Mouse (Mus musculus) kidney, adult 2 months (tissue): ENCODE measurements around the gene Csnk1g1. TPM values are rescaled to one million over a fixed set of nuclear protein-coding genes. Genes with fewer than 3 reads are reported as not detected.

Experiments
- DNase-seq: peaks from one replicate; pipeline ENCODE4 v3.0.0; 2021
- H3K27ac ChIP-seq: fragments of 200-500 bp; 2 replicates; pipeline ENCODE4 v1.5.1; 2012; ENCODE audit warnings: low read depth, low read length, control low read depth, inconsistent platforms; ENCODE audit not compliant: insufficient read depth
- H3K27me3 ChIP-seq: fragments of 200-500 bp; replicated peaks from 2 replicates; pipeline ENCODE4 v1.6.1; 2012; ENCODE audit warnings: mild to moderate bottlenecking, moderate library complexity, low read length, inconsistent platforms; ENCODE audit not compliant: control insufficient read depth, insufficient read depth
- H3K36me3 ChIP-seq: fragments of 200-500 bp; 2 replicates; pipeline ENCODE4 v1.6.1; 2012; ENCODE audit warnings: mild to moderate bottlenecking, moderate library complexity, low read length, inconsistent platforms; ENCODE audit not compliant: control insufficient read depth, insufficient read depth
- H3K4me1 ChIP-seq: fragments of 200-500 bp; 2 replicates; pipeline ENCODE4 v1.6.1; 2011; ENCODE audit warnings: low read length; ENCODE audit not compliant: control insufficient read depth, insufficient read depth
- H3K4me3 ChIP-seq: fragments of 200-500 bp; 2 replicates; pipeline ENCODE4 v1.5.1; 2011; ENCODE audit warnings: mild to moderate bottlenecking, low read depth, low read length, control low read depth; ENCODE audit not compliant: insufficient read depth
- CTCF ChIP-seq: fragments of 200-500 bp; conservative IDR thresholded peaks from 2 replicates; pipeline ENCODE4 v1.5.1; 2011; ENCODE audit warnings: low read depth, mild to moderate bottlenecking, control low read depth, low read length, moderate library complexity, mixed read lengths; ENCODE audit not compliant: insufficient read depth, insufficient read length
- POLR2A ChIP-seq: fragments of 200-500 bp; IDR thresholded peaks from one replicate; pipeline ENCODE4 v1.6.1; 2011; ENCODE audit warnings: low read depth, low read length, control low read depth
- WGBS: fragments of 180-500 bp; shearing (Covaris S2); methylation state at CpG from one replicate; pipeline ENCODE4 v1.1.7; 2018; 5-methylcytosine and 5-hydroxymethylcytosine counted together
- polyA plus RNA-seq: library from polyadenylated mRNA; depleted of rRNA; stranded (reverse); fragments of >200 nt; gene quantifications from 2 replicates; pipeline ENCODE4 v1.2.3, GENCODE M21; 2012

Gene Csnk1g1
- polyA plus RNA-seq, 1 experiment: 4.3 TPM

GRCm38 (mm10) chr9:66067542-66067941 is 158.8 kb downstream of the Csnk1g1 start:
- DNase-seq: peak; percentile 64
- H3K4me1 ChIP-seq: no peaks in the 10 kb centered on the region
- no peak overlapping the region for H3K4me3 ChIP-seq
- H3K27ac ChIP-seq: no peak overlapping the region
- no peaks in the 10 kb centered on the region for H3K27me3 ChIP-seq
- 37% methylated on average over 5 of the region's 5 CpGs for WGBS
- TF ChIP-seq CTCF (peak; percentile 75), POLR2A (no peak)
- H3K36me3 ChIP-seq: no peaks in the 10 kb centered on the region; the same call in 1 of the 2 replicates

- TF ChIP-seq CTCF (no peak), POLR2A (no peak)
- Histone ChIP-seq H3K27me3 (no peaks in the 10 kb centered on the region), H3K4me3 (no peak overlapping the region), H3K4me1 (no peaks in the 10 kb centered on the region), H3K27ac (no peak overlapping the region), H3K36me3 (no peaks in the 10 kb centered on the region; the same call in 1 of the 2 replicates)
- 82% methylated on average over 4 of the region's 4 CpGs for WGBS
- no peak for DNase-seq
Measured at GRCm38 (mm10) chr9:66068056-66068455, 159.3 kb downstream of the Csnk1g1 start.

- TF ChIP-seq POLR2A (no peak), CTCF (no peak)
- H3K27me3 ChIP-seq: no peaks in the 10 kb centered on the region
- DNase-seq: peak; percentile 8
- no peaks in the 10 kb centered on the region for H3K4me1 ChIP-seq
- H3K27ac ChIP-seq: no peak overlapping the region
- peak overlapping the region; percentile 52 for H3K4me3 ChIP-seq
- WGBS: 2% methylated on average over 30 of the region's 30 CpGs
- H3K36me3 ChIP-seq: no peaks in the 10 kb centered on the region; the same call in 1 of the 2 replicates
Measured at GRCm38 (mm10) chr9:66068971-66069391, 160.3 kb downstream of the Csnk1g1 start.

- WGBS: 2% methylated on average over 22 of the region's 22 CpGs
- peak; percentile 91 for DNase-seq
- no peak within 1 kb of the TSS for H3K27ac ChIP-seq
- TF ChIP-seq POLR2A (no peak), CTCF (no peak)
- H3K27me3 ChIP-seq: no peaks in the 10 kb centered on the region
- peak within 1 kb of the TSS; percentile 52 for H3K4me3 ChIP-seq
- no peaks in the 10 kb centered on the region; the same call in 1 of the 2 replicates for H3K36me3 ChIP-seq
- H3K4me1 ChIP-seq: no peaks in the 10 kb centered on the region
Measured at GRCm38 (mm10) chr9:66069583-66069982, 160.9 kb downstream of the Csnk1g1 start, which contains the start of gene Snx22. TSS of gene Snx22 (minus strand) at chr9:66069719.

- TF ChIP-seq POLR2A: no peak
Measured at GRCm38 (mm10) chr9:66070151-66070550, 161.4 kb downstream of the Csnk1g1 start.

GRCm38 (mm10) chr9:66072754-66073153 is 164.0 kb downstream of the Csnk1g1 start:
- Histone ChIP-seq H3K4me1 (no peaks in the 10 kb centered on the region), H3K4me3 (no peak overlapping the region), H3K27ac (no peak overlapping the region), H3K27me3 (no peaks in the 10 kb centered on the region), H3K36me3 (no peaks in the 10 kb centered on the region)
- WGBS: 91% methylated on average over 7 of the region's 7 CpGs
- no peak for TF ChIP-seq CTCF
- TF ChIP-seq POLR2A: no peak
- DNase-seq: no peak

More at GRCm38 (mm10) chr9:66070151-66070550, 161.4 kb downstream of the Csnk1g1 start:
- Histone ChIP-seq H3K4me3 (no peak overlapping the region), H3K27ac (no peak overlapping the region), H3K27me3 (no peaks in the 10 kb centered on the region), H3K4me1 (no peaks in the 10 kb centered on the region), H3K36me3 (no peaks in the 10 kb centered on the region; the same call in 1 of the 2 replicates)
- 87% methylated on average over 5 of the region's 5 CpGs for WGBS
- no peak for DNase-seq

- no peaks in the 10 kb centered on the region for H3K27me3 ChIP-seq
- H3K4me3 ChIP-seq: no peak overlapping the region
- H3K36me3 ChIP-seq: no peaks in the 10 kb centered on the region
- 69% methylated on average over 3 of the region's 3 CpGs for WGBS
- no peak overlapping the region for H3K27ac ChIP-seq
- TF ChIP-seq CTCF: no peak
- TF ChIP-seq POLR2A: no peak
- no peak for DNase-seq
- H3K4me1 ChIP-seq: no peaks in the 10 kb centered on the region
Measured at GRCm38 (mm10) chr9:66078072-66078471, 169.3 kb downstream of the Csnk1g1 start.
